ENCODE assay signal across 19 mouse cellular contexts in the genomic region with DNA sequence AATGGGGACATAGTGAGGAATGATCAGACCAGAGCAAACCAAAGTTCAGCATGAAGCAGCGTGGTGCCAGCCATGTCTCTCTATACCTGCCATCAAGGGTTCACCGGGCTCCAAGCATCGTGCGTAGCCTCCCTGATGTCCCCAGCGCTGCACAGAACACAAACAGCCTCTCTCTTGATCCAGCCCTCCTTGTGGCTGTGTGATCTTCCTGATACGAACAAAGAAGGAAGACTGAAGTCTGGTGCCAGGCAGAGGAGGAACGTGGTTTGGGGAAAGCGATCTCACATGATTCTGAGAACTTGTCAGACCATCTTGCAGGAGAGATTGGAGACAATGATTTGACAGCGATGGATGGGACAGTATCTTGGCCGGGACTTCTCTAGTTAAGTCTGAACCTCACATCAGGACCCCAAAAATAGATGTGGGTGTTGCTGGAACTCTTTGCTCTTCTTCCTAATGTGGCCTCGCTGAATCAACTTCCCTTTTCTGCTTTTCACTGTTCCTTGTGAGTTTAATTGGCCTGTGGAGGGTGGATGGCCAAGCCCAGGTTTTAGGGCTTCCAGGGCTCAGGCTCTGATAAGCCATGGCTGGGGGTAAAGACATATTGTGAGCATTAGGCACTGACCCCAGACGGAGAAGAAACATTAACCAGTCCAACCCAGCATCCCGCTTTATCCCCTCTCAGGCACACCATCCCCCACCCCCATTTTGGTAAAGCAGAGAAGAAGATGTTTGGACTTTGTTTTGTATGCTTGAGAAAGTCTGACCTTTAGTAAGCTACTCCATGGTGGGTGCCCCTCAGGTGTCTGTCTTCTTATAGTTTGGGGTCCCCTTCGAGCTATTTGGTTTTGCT. TPM values are rescaled to one million over a fixed set of nuclear protein-coding genes. Genes with fewer than 3 reads are reported as not detected.
DNase-seq lines count a peak whose midpoint lies in the region; ATAC-seq lines count a peak whose summit lies in the region.
"Had no signal": no experiment of that assay in that cellular context is flagged by ENCODE, and none has a peak within 500 bp of the region (broad histone marks: within the 10 kb centered on the region; RNA-seq: fewer than 3 reads in every experiment).

No protein-coding gene starts in this region.

- no peak for ATAC-seq in kidney, embryonic 14.5 days (ENCODE audit: low FRiP score, low TSS enrichment)
- peak; percentile 62 for ATAC-seq in megakaryocyte, adult 5-6 weeks (ENCODE audit: poor library complexity, severe bottlenecking)
- ATAC-seq in heart, embryonic 12.5 days (ENCODE audit: insufficient number of reproducible peaks, low FRiP score): no peak
- ATAC-seq: inflammation-experienced regulatory T-cells, adult 6 months had no signal

- 86% methylated on average over 14 of the region's 14 CpGs for WGBS in kidney, embryonic 14.5 days
- 74% methylated on average over 14 of the region's 14 CpGs for WGBS in heart, embryonic 12.5 days

- no peak overlapping the region for H3K4me3 ChIP-seq in kidney, embryonic 14.5 days (ENCODE audit: low read length)
- H3K4me3 ChIP-seq in brown adipose tissue, adult 24 weeks (ENCODE audit: insufficient read depth, low read depth, low read length): peak overlapping the region; percentile 22; the same call in 1 of the 2 replicates
- no peak overlapping the region for H3K4me3 ChIP-seq in heart, embryonic 12.5 days
- H3K4me3 ChIP-seq: embryonic facial prominence, embryonic 13.5 days; forebrain, embryonic 12.5 days; limb, embryonic 12.5 days; stomach, embryonic 15.5 days had no signal

- no peak overlapping the region for H3K9ac ChIP-seq in kidney, embryonic 14.5 days (ENCODE audit: low read depth, low read length)
- H3K9ac ChIP-seq in heart, embryonic 12.5 days: no peak overlapping the region
- H3K9ac ChIP-seq: embryonic facial prominence, embryonic 13.5 days; forebrain, embryonic 12.5 days; limb, embryonic 12.5 days; stomach, embryonic 15.5 days had no signal

- H3K4me1 ChIP-seq in kidney, embryonic 14.5 days (ENCODE audit: control insufficient read depth, insufficient read depth, low read length): no peaks in the 10 kb centered on the region
- H3K4me1 ChIP-seq in brown adipose tissue, adult 24 weeks (ENCODE audit: control insufficient read depth, insufficient read depth, insufficient read length, low read length): no peaks in the 10 kb centered on the region
- H3K4me1 ChIP-seq in heart, embryonic 12.5 days (replicated peaks): no peaks in the 10 kb centered on the region
- H3K4me1 ChIP-seq: stomach, embryonic 15.5 days had no signal

- no peaks in the 10 kb centered on the region for H3K36me3 ChIP-seq in kidney, embryonic 14.5 days (ENCODE audit: control insufficient read depth, insufficient read depth, low read length)
- H3K36me3 ChIP-seq in heart, embryonic 12.5 days: no peaks in the 10 kb centered on the region
- H3K36me3 ChIP-seq: embryonic facial prominence, embryonic 13.5 days; forebrain, embryonic 12.5 days; limb, embryonic 12.5 days; stomach, embryonic 15.5 days had no signal

- no peaks in the 10 kb centered on the region for H3K27me3 ChIP-seq in kidney, embryonic 14.5 days (ENCODE audit: control insufficient read depth, insufficient read depth, low read length)
- no peaks in the 10 kb centered on the region for H3K27me3 ChIP-seq in heart, embryonic 12.5 days (replicated peaks)
- H3K27me3 ChIP-seq: embryonic facial prominence, embryonic 13.5 days; forebrain, embryonic 12.5 days; limb, embryonic 12.5 days; stomach, embryonic 15.5 days had no signal

- H3K27ac ChIP-seq in kidney, embryonic 14.5 days (ENCODE audit: low read depth, low read length): no peak overlapping the region
- peak overlapping the region; percentile 59 for H3K27ac ChIP-seq in brown adipose tissue, adult 24 weeks (replicated peaks; ENCODE audit: low read depth, low read length)
- H3K27ac ChIP-seq in heart, embryonic 12.5 days (ENCODE audit: poor library complexity, severe bottlenecking): no peak overlapping the region
- H3K27ac ChIP-seq: embryonic facial prominence, embryonic 13.5 days; forebrain, embryonic 12.5 days; limb, embryonic 12.5 days; stomach, embryonic 15.5 days had no signal

- no peaks in the 10 kb centered on the region for H3K9me3 ChIP-seq in kidney, embryonic 14.5 days (ENCODE audit: control insufficient read depth, low read length)
- H3K9me3 ChIP-seq in heart, embryonic 12.5 days (replicated peaks): no peaks in the 10 kb centered on the region
- H3K9me3 ChIP-seq: embryonic facial prominence, embryonic 13.5 days; forebrain, embryonic 12.5 days; stomach, embryonic 15.5 days had no signal

- H3K4me2 ChIP-seq in kidney, embryonic 14.5 days (replicated peaks; ENCODE audit: low read depth, low read length): no peak overlapping the region
- no peak overlapping the region for H3K4me2 ChIP-seq in heart, embryonic 12.5 days
- H3K4me2 ChIP-seq: embryonic facial prominence, embryonic 13.5 days; forebrain, embryonic 12.5 days; limb, embryonic 12.5 days; stomach, embryonic 15.5 days had no signal

- DNase-seq in kidney, adult 8-10 months: peak; percentile 60 to 72
- peak; percentile 66 for DNase-seq in A20 (ENCODE audit: low read depth, low spot score)
- no peak for DNase-seq in right cerebral cortex, postnatal 10 days (ENCODE audit: low spot score in 2 of 2)
- DNase-seq in left cerebral cortex, adult 18-20 months (ENCODE audit: low spot score in 2 of 2): no peak
- DNase-seq: adrenal gland, postnatal 10 days; cerebellum, adult 9-11 months; gastrocnemius, postnatal 10 days; layer of hippocampus, postnatal 36 days; thymus, postnatal 36 days had no signal

RNA-seq across cellular contexts. Expression of a gene that starts 17.3 kb away (rescaled TPM):
- polyA plus RNA-seq in kidney, embryonic 14.5 days (2014; fragmentation: Nextera tagmentation; extraction: Ambion mirVana): 1.5 and 2.0 TPM in 2 replicates
- not detected in 2 replicates for polyA plus RNA-seq in brown adipose tissue, adult 24 weeks (2012; ENCODE audit: insufficient read depth, insufficient read length, missing spikeins)
- 3.2 and 5.9 TPM in 2 replicates for total RNA-seq in megakaryocyte, adult 5-6 weeks (2015)
- 3.5 and 3.6 TPM in 2 replicates for total RNA-seq in megakaryocyte, adult 5-6 weeks (2017)
- not detected for total RNA-seq in left cerebral cortex, adult 18-20 months (2021)
- polyA plus RNA-seq in heart, embryonic 12.5 days (2016; fragmentation: Nextera tagmentation; extraction: Ambion mirVana): 0.96 and 2.0 TPM in 2 replicates
- total RNA-seq: layer of hippocampus, postnatal 36 days had no signal

RNA-seq across cellular contexts. Expression of a gene that starts 22.4 kb away (rescaled TPM):
- 2.0 and 4.5 TPM in 2 replicates for polyA plus RNA-seq in kidney, embryonic 14.5 days (2014; fragmentation: Nextera tagmentation; extraction: Ambion mirVana)
- 16.1 and 24.1 TPM in 2 replicates for polyA plus RNA-seq in brown adipose tissue, adult 24 weeks (2012; ENCODE audit: insufficient read depth, insufficient read length, missing spikeins)
- total RNA-seq in megakaryocyte, adult 5-6 weeks (2015): 6.6 and 8.8 TPM in 2 replicates
- 19.2 and 21.2 TPM in 2 replicates for total RNA-seq in megakaryocyte, adult 5-6 weeks (2017)
- total RNA-seq in left cerebral cortex, adult 18-20 months (2021): 1 to 10 TPM; 6.5 to 6.8 TPM
- polyA plus RNA-seq in heart, embryonic 12.5 days (2016; fragmentation: Nextera tagmentation; extraction: Ambion mirVana): 3.1 and 3.3 TPM in 2 replicates

RNA-seq across cellular contexts. Expression of a gene that starts 31.8 kb away (rescaled TPM):
- polyA plus RNA-seq in kidney, embryonic 14.5 days (2014; fragmentation: Nextera tagmentation; extraction: Ambion mirVana): 0.29 TPM in 1 of 2 replicates, not detected in the other
- polyA plus RNA-seq in brown adipose tissue, adult 24 weeks (2012; ENCODE audit: insufficient read depth, insufficient read length, missing spikeins): not detected in 2 replicates
- total RNA-seq in megakaryocyte, adult 5-6 weeks (2015): not detected in 2 replicates
- not detected in 2 replicates for total RNA-seq in megakaryocyte, adult 5-6 weeks (2017)
- not detected for total RNA-seq in left cerebral cortex, adult 18-20 months (2021)
- not detected in 2 replicates for polyA plus RNA-seq in heart, embryonic 12.5 days (2016; fragmentation: Nextera tagmentation; extraction: Ambion mirVana)
- total RNA-seq: adrenal gland, postnatal 10 days; gastrocnemius, postnatal 10 days; layer of hippocampus, postnatal 36 days had no signal
- polyA plus RNA-seq: forebrain, embryonic 12.5 days; heart, postnatal 0 days had no signal

RNA-seq across cellular contexts. Expression of a gene that starts 38.7 kb away (rescaled TPM):
- 2.0 and 3.5 TPM in 2 replicates for polyA plus RNA-seq in kidney, embryonic 14.5 days (2014; fragmentation: Nextera tagmentation; extraction: Ambion mirVana)
- 5.4 and 7.7 TPM in 2 replicates for polyA plus RNA-seq in brown adipose tissue, adult 24 weeks (2012; ENCODE audit: insufficient read depth, insufficient read length, missing spikeins)
- total RNA-seq in megakaryocyte, adult 5-6 weeks (2015): 12.6 and 13.9 TPM in 2 replicates
- 7.9 and 8.9 TPM in 2 replicates for total RNA-seq in megakaryocyte, adult 5-6 weeks (2017)
- 100 to 1,000 TPM; 111 to 145 TPM for total RNA-seq in left cerebral cortex, adult 18-20 months (2021)
- polyA plus RNA-seq in heart, embryonic 12.5 days (2016; fragmentation: Nextera tagmentation; extraction: Ambion mirVana): 4.2 and 4.3 TPM in 2 replicates

RNA-seq across cellular contexts. Expression of a gene that starts 59.6 kb away (rescaled TPM):
- polyA plus RNA-seq in kidney, embryonic 14.5 days (2014; fragmentation: Nextera tagmentation; extraction: Ambion mirVana): 54.0 and 54.3 TPM in 2 replicates
- 30.9 and 34.5 TPM in 2 replicates for polyA plus RNA-seq in brown adipose tissue, adult 24 weeks (2012; ENCODE audit: insufficient read depth, insufficient read length, missing spikeins)
- 30.0 and 30.6 TPM in 2 replicates for total RNA-seq in megakaryocyte, adult 5-6 weeks (2015)
- total RNA-seq in megakaryocyte, adult 5-6 weeks (2017): 57.1 and 59.9 TPM in 2 replicates
- 1 to 10 TPM; 8.1 to 9.5 TPM for total RNA-seq in left cerebral cortex, adult 18-20 months (2021)
- polyA plus RNA-seq in heart, embryonic 12.5 days (2016; fragmentation: Nextera tagmentation; extraction: Ambion mirVana): 40.9 and 41.2 TPM in 2 replicates

Comparison
In these comparisons a context has a peak if more than half of its experiments do, and no peak if none do; other contexts are left out.
1. DNase-seq: peak in kidney, adult 8-10 months (2 of 2) and A20 (single experiment); none in right cerebral cortex, postnatal 10 days (0 of 2) and left cerebral cortex, adult 18-20 months (0 of 2).